Mouse (Mus musculus) urinary bladder, postnatal 10 days (tissue): Measurements from ENCODE around the gene Snrk.

ENCODE experiments used
- DNase-seq: peaks from one replicate; pipeline ENCODE4 v3.0.0; 2022; ENCODE audit warnings: low spot score

The Snrk gene

GRCm38 (mm10) chr9:122107701-122108375 is 9.2 kb upstream of the Snrk start:
- no peak for DNase-seq

- no peak for DNase-seq
Observed at GRCm38 (mm10) chr9:122109553-122110225, 7.4 kb upstream of the Snrk start.

GRCm38 (mm10) chr9:122110508-122110907 is 6.6 kb upstream of the Snrk start:
- DNase-seq, result no peak

GRCm38 (mm10) chr9:122110921-122111320 is 6.1 kb upstream of the Snrk start:
- DNase-seq, result no peak

- DNase-seq, result no peak
Observed at GRCm38 (mm10) chr9:122115552-122115951, 1.5 kb upstream of the Snrk start.

GRCm38 (mm10) chr9:122116359-122116758 is 707 bp upstream of the Snrk start:
- no peak for DNase-seq

GRCm38 (mm10) chr9:122117692-122118529 is 845 bp downstream of the Snrk start:
- DNase-seq, result no peak

GRCm38 (mm10) chr9:122120089-122120488 is 3.0 kb downstream of the Snrk start:
- no peak for DNase-seq

- DNase-seq, result no peak
Observed at GRCm38 (mm10) chr9:122122113-122122512, 5.0 kb downstream of the Snrk start.

GRCm38 (mm10) chr9:122123181-122123580 is 6.1 kb downstream of the Snrk start:
- no peak for DNase-seq

- no peak for DNase-seq
Observed at GRCm38 (mm10) chr9:122125723-122126290, 8.7 kb downstream of the Snrk start.

GRCm38 (mm10) chr9:122126790-122127189 is 9.7 kb downstream of the Snrk start:
- no peak for DNase-seq

GRCm38 (mm10) chr9:122127271-122127785 is 10.3 kb downstream of the Snrk start:
- no peak for DNase-seq

GRCm38 (mm10) chr9:122128686-122129085 is 11.6 kb downstream of the Snrk start:
- DNase-seq, result no peak

- DNase-seq, result no peak
Observed at GRCm38 (mm10) chr9:122130666-122131065, 13.6 kb downstream of the Snrk start.

- no peak for DNase-seq
Observed at GRCm38 (mm10) chr9:122132145-122132544, 15.1 kb downstream of the Snrk start.

- DNase-seq, result no peak
Observed at GRCm38 (mm10) chr9:122135095-122135884, 18.2 kb downstream of the Snrk start.

GRCm38 (mm10) chr9:122135885-122136170 is 18.8 kb downstream of the Snrk start:
- no peak for DNase-seq

- no peak for DNase-seq
Observed at GRCm38 (mm10) chr9:122137960-122138359, 20.9 kb downstream of the Snrk start.

GRCm38 (mm10) chr9:122138371-122139029 is 21.4 kb downstream of the Snrk start:
- no peak for DNase-seq

- DNase-seq, result no peak
Observed at GRCm38 (mm10) chr9:122139236-122139635, 22.2 kb downstream of the Snrk start.
